Mouse (Mus musculus) megakaryocyte progenitor cell, adult 5-6 weeks (primary cell): ENCODE measurements at regions not wholly inside any gene's neighbourhood (a gene's known extent, or its start where the extent isn't known, plus 50 kb on each side); places are given as distances from the start of the nearest gene placed in this dataset.

Experiments
- ATAC-seq: replicated peaks from 2 replicates; pipeline ENCODE4 v1.8.0; 2016; ENCODE audit warnings: mild to moderate bottlenecking, moderate TSS enrichment, inconsistent platforms; ENCODE audit not compliant: poor library complexity

DNA sequence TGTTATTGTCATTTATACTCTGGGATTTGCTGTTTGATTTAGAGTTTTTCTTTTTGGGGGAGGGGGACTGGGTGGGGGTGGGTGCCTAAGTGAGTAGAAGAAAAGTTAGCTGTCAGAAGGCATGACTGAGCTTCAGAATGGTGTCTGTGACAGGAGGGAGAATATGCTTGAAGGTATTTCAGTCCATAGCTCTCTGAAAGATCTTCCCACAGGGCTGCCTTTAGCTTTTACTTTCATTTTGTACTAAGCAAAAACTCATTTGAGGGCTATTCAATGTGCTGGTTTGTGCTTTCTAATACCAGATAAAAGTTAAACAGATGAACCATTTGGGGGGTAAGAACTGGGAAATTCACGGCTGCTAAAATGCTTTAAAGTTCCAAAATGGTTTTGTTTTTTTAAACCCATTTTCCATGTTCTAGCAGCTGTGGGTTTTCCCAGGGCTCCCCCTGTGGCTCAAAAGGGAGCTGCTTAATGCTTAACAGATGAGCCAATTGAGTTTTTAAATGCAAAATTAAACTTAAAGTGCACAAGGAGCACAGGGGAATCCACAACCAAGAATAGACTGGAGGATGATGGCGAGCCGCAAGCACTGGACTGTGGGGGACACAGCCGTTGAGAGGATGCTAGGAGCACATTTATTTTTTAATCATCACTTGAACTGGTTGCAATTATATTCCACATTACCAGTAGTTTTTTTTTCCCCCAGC, 538.5 kb upstream of the Zic4 start:
- ATAC-seq, result no peak

- ATAC-seq, result no peak
These were observed 534.7 kb upstream of the Zic4 start for GRCm38 (mm10) chr9:90827474-90827873.

DNA sequence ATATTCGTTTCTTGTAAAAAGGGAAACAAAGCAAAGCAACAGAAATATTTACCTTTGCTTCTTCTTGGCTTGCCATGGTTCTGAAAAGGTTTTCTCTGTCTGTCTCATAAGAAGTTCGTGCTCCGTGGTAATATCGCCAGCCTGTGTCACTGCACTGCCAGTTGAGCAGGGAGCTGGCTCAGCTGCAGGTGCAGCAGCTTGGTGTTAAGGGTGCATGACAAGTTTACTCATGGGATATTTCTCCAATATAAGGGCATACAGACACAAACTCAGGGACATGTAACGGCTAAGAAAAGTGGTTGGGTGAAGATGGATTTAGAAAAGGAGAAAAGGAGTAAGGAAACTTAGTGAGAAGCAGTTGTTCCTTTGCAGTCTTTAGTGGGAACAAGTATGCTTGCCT, 533.5 kb upstream of the Zic4 start:
- ATAC-seq, result no peak

DNA sequence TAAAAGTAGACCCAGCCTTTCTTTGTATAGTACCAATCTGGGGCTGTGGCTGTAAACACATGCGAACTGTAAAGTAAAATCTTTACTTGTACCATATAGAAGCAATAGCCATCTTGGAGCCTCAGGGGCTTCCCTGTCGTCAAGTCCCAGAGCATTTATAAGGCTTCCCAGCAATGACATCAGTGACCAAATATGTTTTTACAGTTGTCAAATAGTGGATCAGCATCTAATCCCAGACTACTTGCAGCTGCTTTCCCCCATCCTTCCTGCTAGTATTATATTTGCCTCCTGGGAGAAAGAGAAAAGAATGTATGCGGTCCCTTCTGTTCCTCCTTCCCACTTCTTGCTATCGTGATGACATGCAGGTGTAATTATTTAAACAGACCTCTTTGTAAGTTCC, 531.5 kb upstream of the Zic4 start:
- ATAC-seq, result no peak

DNA sequence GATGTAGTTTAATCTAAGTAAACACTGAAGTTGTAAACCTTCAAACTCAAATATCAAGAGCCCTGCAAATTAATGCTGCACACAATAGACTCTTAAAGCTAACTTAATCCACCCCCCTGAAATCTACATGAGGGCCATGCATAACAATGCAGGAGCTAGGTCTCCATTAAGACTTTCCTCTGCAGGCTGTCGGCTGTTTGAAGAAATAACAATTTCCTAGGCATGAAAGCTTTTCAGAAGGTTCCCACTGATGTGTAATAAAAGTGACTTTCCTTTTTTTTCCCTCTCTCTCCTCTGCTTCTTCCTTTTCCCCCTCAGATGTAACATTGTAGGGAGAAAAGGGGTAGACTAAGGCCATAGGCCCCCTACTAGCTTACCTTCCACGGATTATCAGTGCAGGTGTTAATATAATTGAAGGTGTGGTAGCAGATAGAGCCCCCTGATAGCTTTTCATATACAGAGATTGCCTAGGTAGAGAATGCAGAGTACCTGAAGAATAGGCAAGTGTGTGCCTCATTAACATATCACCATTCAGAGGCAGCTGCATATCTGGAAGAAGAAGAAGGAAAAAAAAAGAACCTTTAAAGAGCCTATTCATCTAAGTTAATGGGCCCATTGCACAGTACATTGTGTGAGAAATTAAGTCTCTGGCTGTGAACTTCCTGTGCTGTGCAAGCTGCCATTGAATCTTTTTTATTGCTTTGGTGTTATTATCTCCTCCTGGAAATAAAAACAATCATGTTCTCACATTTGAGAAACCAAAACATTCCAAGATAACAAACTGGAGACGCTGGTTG, 528.3 kb upstream of the Zic4 start:
- no peak for ATAC-seq

DNA sequence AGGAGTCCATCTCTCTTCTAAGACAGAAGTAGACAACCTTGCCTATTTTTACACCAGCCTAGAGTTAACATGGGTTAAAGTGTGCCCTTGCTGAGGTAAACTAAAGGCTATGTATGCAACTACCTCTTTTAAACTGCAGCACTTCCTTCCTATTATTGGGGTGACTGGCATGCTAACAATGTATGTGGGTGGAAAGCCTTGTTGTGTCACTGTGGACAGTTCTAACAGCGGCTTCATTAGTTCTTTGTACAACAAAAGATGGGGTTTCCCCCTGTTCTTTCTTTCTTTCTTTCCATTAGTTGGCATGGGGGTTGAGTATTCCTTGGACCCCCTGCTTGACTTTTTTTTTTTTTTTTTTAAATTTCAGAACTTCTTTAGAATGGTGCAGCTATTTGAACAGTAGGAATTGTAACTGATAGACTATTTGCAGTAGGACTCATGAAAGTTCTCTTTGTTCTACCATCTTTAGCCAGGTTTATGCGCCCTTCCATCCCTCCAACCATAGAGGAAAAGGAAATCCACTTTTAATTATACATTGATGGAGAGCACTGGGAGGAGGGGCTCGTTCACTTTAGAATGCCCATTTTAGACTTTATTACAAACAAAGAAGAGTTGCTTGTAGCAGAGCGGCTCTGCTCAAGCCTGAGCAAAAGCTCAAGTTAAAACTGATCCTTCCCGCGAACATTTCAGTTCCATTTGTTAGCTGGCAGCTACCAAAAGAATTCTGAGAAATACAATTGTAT, 523.9 kb upstream of the Zic4 start:
- ATAC-seq, result no peak

DNA sequence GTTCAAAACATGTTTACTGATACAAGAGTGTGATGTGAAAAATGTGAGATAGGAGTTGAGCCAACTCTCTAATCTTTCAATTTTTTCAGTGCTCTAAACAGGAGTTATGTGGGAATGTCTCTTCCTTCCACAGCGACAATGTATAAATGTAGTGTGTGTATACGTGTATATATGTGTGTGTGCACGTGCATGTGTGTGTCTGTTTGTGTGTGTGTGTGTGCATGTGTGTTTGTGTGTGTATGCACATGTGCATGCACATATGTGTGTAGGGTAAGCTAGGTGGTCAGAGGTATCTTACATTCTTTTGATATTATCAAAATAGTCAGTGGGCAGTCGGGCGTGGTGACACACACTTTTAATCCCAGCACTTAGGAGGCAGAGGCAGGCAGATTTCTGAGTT, 511.2 kb upstream of the Zic4 start:
- ATAC-seq, result no peak

DNA sequence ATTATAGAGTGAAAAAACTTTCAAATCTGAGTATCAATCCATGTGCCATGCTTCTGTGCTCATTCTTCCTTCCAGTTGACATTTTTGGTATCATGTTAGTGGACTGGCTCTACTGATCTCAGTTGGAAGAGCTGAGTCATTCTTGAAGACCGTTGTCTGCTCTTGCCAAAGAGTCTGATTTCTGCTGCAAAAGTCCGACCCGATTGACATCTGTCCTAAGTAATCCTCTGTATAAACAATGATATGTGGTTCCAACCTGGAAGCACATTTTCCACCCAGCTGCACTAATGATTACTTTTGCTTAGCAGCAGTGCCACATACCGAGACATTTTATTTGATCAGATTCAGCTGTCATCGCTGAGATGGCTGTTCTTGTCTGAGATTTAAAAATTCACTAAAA, 490.6 kb upstream of the Zic4 start:
- no peak for ATAC-seq

DNA sequence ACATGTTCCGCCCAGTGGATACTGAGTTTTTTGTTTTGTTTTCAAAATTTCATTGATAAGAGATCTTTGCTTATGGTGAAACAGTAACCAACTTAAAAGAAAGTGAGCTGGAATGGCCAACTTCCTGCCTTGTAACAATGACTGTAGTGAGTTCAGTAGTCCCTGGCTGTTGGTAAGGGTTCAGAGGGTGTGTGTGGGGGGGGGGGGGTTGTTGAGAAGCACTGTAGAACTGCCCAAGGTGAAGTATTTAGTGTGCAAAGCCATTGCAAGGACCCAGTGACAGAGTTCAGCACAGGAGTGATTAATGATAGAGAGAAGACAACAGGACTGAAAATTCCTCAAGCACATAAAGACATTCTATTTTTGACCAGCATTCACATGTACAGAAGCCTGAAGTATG, 477.7 kb upstream of the Zic4 start:
- ATAC-seq, result no peak

DNA sequence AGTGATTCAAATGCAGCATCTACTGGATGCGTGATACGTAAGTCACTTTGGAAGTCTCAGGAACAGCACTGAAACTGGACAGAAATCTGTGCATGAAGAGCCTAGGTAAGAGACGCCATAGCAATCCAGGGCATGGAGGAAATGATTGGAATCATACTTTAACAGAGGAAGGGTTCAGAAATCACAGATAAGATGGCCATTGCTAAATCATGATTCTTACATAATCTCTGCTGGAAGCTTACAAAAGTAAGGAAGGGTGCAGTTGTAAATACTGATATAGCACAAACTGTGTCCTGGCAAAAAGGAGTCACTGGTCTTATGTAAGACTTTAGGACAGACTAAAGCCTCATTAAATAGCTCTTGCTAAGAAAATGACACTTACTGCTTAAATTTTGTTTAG, 474.8 kb upstream of the Zic4 start:
- no peak for ATAC-seq

- ATAC-seq, result no peak
These were observed 471.4 kb upstream of the Zic4 start for GRCm38 (mm10) chr9:90890801-90891200.

- ATAC-seq, result no peak
These were observed 469.4 kb upstream of the Zic4 start for GRCm38 (mm10) chr9:90892816-90893215.

DNA sequence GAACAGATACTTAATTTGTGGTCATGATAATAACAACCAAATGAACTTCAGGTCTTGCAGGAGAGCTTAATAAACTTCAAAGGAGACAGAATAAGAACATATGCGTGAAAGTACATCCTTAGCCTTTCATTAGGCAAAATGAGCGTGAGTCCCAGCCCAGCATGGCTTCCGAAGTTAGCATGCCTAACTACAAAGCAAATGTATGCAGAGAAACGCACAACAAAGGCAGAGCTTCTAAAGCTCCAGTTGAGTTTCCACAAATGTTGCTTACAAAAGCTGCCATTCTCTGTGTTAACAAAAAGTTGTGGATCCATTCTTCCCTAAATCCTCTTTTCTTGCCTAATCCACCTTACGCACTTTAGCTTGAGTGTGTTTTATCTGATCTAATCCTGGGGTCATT, 458.7 kb upstream of the Zic4 start:
- no peak for ATAC-seq

DNA sequence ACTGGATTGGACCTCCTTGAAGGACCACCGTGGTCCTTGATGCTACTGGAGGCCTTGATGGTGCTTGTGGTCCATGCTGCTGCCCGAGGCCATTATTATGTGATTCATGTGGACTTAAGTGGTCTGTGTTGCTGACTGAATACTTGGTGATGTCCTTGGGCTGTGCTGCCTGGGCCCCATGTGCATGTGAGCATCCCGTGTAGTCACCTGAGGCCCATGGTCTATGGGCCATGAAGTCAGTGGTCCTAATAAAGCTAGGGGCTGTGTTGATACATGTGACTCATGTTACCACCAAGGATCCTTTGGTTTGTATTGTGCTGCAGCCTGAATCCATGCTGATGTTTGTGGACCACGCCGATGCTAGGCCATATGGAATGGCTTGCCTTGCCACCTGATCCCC, 456.1 kb upstream of the Zic4 start:
- no peak for ATAC-seq

DNA sequence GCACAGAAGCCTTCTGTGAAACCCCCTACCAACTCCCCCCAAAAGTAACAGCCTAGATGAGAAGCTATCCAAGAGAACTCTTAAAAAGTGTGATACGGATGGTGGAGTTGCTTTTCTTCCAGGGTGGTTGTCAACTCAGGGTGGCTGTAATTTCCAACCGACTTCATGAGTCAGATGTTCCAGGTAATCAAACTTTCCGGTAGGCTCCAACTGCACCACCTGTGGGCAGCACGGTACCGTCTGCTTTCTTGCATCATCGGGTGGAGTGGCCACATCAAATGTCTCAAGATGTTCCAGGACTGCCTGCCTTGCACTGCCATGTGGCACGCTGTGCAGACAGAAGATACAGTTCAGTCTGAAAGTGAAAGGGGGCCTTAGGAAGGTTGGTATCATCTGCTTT, 455.5 kb upstream of the Zic4 start:
- ATAC-seq, result no peak

GRCm38 (mm10) chr9:90954613-90955012, 407.6 kb upstream of the Zic4 start:
- ATAC-seq, result no peak

GRCm38 (mm10) chr9:90961436-90961835, 400.8 kb upstream of the Zic4 start:
- no peak for ATAC-seq

GRCm38 (mm10) chr9:90964043-90964442, 398.2 kb upstream of the Zic4 start:
- ATAC-seq, result no peak

DNA sequence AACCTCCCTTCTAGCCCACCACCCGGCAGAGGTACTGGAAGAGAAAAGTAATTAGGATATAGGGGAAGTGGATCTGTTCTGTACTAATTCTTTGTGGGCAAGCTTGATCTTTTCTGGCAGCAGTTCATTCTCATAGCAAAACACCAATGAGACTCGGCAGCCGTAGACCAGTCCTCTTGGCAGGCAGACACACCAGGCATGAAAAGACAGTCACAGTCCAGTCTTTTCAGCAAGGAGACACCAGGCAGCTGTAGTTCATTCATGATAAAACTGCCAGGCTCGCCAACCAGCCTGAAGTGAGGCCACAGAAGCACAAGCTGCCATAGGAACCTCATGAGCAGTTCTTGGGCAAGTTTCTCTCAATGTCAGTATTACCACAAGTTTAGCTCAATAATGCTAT, 383.5 kb upstream of the Zic4 start:
- ATAC-seq, result no peak

DNA sequence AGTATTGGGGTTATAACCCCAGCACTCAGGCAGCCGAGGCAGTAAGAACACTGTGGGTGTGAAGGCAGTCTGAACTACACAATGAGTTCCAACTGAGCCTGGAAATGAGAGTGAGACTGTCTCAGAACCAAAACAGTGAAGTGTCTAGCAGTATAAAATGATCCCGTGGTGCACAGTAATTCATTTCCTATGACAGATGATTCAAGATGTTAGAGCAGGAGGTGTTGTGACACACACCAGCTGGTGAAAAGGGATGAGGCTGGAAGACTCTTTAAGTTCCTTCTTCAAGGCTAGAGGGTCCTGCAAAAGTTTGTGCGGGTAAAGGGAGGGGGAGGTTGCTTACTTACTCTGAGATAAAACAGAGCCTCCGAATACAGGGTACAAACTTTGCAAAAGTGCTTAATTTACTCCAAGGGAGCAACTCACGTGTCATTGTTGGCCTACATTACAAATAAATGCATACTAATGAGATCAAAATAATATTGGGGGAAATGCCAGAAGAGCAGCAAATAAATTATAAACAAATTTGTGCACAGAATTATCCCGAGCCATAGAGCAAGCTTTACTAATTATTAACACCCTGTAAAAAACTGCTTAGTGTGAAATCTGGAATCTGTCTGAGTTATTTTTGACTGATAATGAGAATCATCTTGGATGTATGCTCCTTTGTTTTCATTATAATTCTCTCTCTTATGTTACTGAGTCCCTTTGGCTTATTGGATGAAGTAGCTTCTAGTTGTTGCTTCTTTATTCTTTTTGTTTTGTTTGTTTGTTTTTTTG, 382.0 kb upstream of the Zic4 start:
- no peak for ATAC-seq

DNA sequence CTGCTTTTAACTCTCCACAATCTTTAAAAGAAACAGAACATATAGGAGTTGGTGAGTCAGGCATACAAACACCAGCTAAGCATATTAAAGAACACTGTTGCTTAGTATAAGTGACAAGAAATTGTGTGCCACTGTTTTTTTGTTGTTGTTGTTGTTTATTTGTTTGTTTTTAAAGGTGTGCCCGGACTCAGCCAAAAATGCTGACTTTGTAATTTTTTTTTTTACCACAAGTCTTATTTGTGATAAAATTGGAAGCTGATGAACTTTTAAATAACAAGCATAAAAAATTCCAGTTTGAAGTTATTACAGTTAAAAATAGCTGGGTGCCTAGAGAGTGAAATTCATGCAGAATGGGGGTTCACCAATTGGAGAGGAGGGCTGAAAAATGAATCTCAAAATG, 363.0 kb upstream of the Zic4 start:
- ATAC-seq, result no peak
